Mouse (Mus musculus) neutrophil, adult 59 days (primary cell): ENCODE data around the gene Mfap1b. TPM values are rescaled to one million over a fixed set of nuclear protein-coding genes. Genes with fewer than 3 reads are reported as not detected.

ENCODE experiments used
- total RNA-seq, 2 experiments: library from RNA; stranded (reverse); gene quantifications; 1 replicate in 1 of 2; 2 replicates in 1 of 2; pipeline ENCODE4 v1.2.4; 2023

Mfap1b gene
- total RNA-seq = 10 to 100 TPM; 32.7 to 35.2 TPM

GRCm38 (mm10) chr2:121473301-121474179 is at the start of gene Mfap1b:
Mfap1b (minus strand) TSS chr2:121474067.

GRCm38 (mm10) chr2:121505942-121506882 is 32.3 kb upstream of the Mfap1b start, which contains the start of the genes Mfap1a and Wdr76:
Mfap1a (minus strand) TSS chr2:121506665.
Wdr76 (plus strand) TSS chr2:121506723.

DNA sequence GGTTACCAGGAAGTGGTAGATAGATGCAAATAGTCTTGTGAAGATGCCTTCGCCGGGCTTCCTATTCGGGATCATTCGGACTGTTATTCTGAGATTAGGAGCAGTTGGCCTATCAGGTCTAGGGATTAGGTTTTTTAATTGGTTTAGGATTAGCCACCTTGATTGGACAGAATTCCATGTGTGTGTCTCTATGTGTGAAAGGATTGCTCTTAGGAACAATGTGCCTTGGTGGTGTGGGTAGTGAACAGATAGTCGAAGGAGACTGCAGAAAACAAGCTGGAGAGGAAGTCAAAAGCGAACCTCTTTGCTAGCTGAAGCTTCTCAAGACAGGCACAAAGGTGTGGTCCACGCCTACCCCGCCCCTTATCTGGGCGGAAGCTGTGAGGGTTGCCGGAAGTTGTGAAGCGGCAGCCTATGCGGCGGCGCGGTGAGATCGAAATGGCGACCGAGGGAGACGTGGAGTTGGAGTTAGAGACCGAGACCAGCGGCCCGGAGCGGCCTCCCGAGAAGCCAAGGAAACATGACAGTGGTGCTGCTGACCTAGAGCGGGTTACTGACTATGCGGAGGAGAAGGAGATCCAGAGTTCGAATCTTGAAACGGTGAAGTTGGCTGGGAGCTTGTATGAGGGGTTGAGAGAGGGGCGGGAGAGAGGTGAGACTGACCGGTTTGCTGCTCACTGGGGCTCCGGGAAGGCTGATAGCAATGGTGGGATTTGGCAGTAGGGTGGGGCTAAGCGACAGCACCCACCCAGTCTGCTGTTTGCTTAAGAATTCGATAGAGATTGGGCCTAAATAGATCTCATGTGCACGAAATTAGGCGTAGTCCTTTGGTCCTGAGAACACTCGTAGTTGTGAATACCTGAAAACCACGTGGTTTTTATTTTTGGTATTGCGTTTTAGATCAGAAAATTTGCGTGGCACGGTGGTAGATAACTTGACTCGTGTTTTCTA is 16.9 kb downstream of the Mfap1b start, which contains the start of gene Serinc4:
TSS of gene Serinc4 (minus strand) at position 90 of the 951 bp plus-strand sequence.

DNA sequence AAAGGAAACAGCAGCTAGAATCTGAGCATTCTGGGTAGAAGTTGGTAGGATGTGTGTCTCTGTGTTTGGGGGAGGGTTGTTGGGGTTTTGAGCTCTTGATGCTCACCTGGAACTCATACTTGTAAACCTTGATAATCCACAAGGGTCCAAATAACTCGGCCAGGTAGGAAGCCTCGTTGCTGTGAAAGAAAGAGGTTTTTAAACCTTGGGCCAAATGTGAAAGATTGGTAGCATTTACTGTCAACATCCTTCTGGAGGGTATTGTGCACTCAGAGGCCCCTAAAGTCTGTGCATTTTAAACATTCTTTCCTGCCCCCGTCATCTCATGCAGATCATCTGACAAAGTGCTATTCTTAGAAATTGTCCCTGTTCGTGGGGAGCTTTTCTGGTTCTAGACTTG is 20.9 kb downstream of the Mfap1b start, which contains the start of gene Hypk:
TSS of gene Hypk (plus strand) at position 301 of the 400 bp plus-strand sequence.

DNA sequence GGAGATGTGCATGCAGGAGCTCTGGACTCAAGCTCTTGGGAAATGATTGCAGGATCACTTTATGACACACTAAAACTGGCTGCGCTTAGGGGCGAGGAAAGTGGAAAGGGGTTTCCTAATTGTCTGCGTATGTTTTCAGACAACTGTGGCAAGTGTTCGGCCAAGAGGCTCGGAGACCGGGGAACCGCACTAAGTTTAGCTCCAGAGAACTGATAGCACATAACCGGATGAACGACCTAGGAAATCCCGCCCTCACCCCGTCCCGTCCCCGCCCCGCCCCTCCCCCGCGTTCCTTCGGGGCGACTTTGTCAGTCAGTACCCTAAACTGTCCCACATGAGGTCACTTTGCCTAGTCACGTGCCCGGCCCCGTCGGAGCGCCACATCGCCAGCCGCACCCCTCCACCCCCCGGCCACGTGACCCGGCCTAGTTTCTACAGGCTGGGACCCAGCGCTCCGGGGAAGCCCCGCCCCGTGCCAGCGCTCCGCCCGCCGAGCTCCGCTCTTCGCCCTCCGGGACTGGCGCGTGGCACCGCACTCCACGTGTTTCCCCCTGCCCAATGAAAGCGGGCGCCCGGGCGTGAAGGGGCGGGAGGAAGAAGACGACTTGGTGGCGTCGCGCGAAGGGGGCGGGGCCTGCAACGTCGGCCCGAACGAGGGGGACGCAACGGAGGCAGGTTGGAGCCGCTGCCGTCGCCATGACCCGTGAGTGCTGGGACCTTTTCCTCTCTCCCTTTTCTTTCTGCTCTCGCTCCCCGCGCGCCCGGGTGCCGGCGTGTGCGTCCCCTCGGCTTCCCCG is 24.9 kb downstream of the Mfap1b start, which contains the start of gene Serf2:
TSS of gene Serf2 (plus strand) at position 457 of the 797 bp plus-strand sequence.

GRCm38 (mm10) chr2:121444178-121444577 is 29.7 kb downstream of the Mfap1b start, which contains the start of gene Ell3:
Ell3 (minus strand) TSS chr2:121444278.

GRCm38 (mm10) chr2:121413387-121414042 is 60.4 kb downstream of the Mfap1b start, which contains the start of the genes Pdia3 and Catsper2:
Pdia3 (plus strand) TSS chr2:121413775.
Catsper2 (minus strand) TSS chr2:121413792.

Other genes starting within 250 kb of the Mfap1b start
- 10 to 100 TPM; 20.1 to 27.0 TPM for gene Trp53bp1, start 202.7 kb downstream of the Mfap1b start, total RNA-seq
- gene Map1a, start 184.5 kb downstream of the Mfap1b start, total RNA-seq = under 1 TPM; 0.11 TPM
- gene Ppip5k1, start 118.7 kb downstream of the Mfap1b start, total RNA-seq = 10 to 100 TPM; 10.7 to 14.3 TPM
- not detected for gene Ckmt1, start 116.4 kb downstream of the Mfap1b start, total RNA-seq
- gene Strc, start 86.9 kb downstream of the Mfap1b start, total RNA-seq = under 1 TPM; 0.11 to 0.42 TPM
- gene Pdia3, start 60.3 kb downstream of the Mfap1b start, total RNA-seq = 100 to 1,000 TPM; 134 to 166 TPM
- gene Catsper2, start 60.3 kb downstream of the Mfap1b start, total RNA-seq = under 1 TPM; 0.64 TPM
- under 1 TPM in 1 of 2 experiments, not detected in 1; 0.42 TPM for gene Ell3, start 29.8 kb downstream of the Mfap1b start, total RNA-seq
- 100 to 1,000 TPM; 376 to 437 TPM for gene Serf2, start 24.9 kb downstream of the Mfap1b start, total RNA-seq
- gene Hypk, start 20.8 kb downstream of the Mfap1b start, total RNA-seq = 10 to 100 TPM; 28.7 to 28.9 TPM
- under 1 TPM; 0.36 to 0.77 TPM for gene Serinc4, start 17.3 kb downstream of the Mfap1b start, total RNA-seq
- gene Mfap1a, start 32.6 kb upstream of the Mfap1b start, total RNA-seq = 10 to 100 TPM; 34.1 to 35.0 TPM
- gene Wdr76, start 32.7 kb upstream of the Mfap1b start, total RNA-seq = 10 to 100 TPM; 16.8 to 18.5 TPM